Mouse (Mus musculus): Measurements from ENCODE around the gene Sntg2.

- no peak for TF ChIP-seq CTCF (IDR thresholded peaks at IDR 0.05; ENCODE audit: borderline replicate concordance, insufficient read depth, low read depth, low read length)
- no peak for TF ChIP-seq POLR2A (IDR thresholded peaks at IDR 0.05; ENCODE audit: borderline replicate concordance, insufficient read depth, low read length)
Measured at GRCm38 (mm10) chr12:30292724-30293560, 80.2 kb downstream of the Sntg2 start.
